Mouse (Mus musculus) heart, embryonic 12.5 days (tissue): ENCODE results near the gene Sprr1b. TPM values are rescaled to one million over a fixed set of nuclear protein-coding genes. Genes with fewer than 3 reads are reported as not detected.

Experiments
- ATAC-seq: fragments of 200-750 bp; cut with Nextera tagmentation; 2 replicates; pipeline ENCODE4 v1.8.0; 2017; ENCODE audit warnings: moderate TSS enrichment, moderate library complexity; ENCODE audit not compliant: insufficient number of reproducible peaks, low FRiP score
- H3K27ac ChIP-seq: fragments of 300-500 bp; sonication (generic); 2 replicates; pipeline ENCODE4 v1.5.1; 2016; ENCODE audit warnings: mild to moderate bottlenecking, moderate library complexity; ENCODE audit not compliant: poor library complexity, severe bottlenecking
- H3K27me3 ChIP-seq: fragments of 300-500 bp; sonication (generic); replicated peaks from 2 replicates; pipeline ENCODE4 v1.6.1; 2016; ENCODE audit warnings: mild to moderate bottlenecking, moderate library complexity
- H3K36me3 ChIP-seq: fragments of 300-500 bp; sonication (generic); 2 replicates; pipeline ENCODE4 v1.6.1; 2016; ENCODE audit warnings: mild to moderate bottlenecking, moderate library complexity
- H3K4me1 ChIP-seq: fragments of 300-500 bp; sonication (generic); replicated peaks from 2 replicates; pipeline ENCODE4 v1.6.1; 2016; ENCODE audit warnings: mild to moderate bottlenecking
- H3K4me2 ChIP-seq: fragments of 300-500 bp; sonication (generic); 2 replicates; pipeline ENCODE4 v1.6.1; 2016; ENCODE audit warnings: mild to moderate bottlenecking, moderate library complexity
- H3K4me3 ChIP-seq: fragments of 300-500 bp; sonication (generic); 2 replicates; pipeline ENCODE4 v1.5.1; 2016; ENCODE audit warnings: mild to moderate bottlenecking
- H3K9ac ChIP-seq: fragments of 300-500 bp; sonication (generic); 2 replicates; pipeline ENCODE4 v1.6.1; 2016; ENCODE audit warnings: mild to moderate bottlenecking, moderate library complexity
- H3K9me3 ChIP-seq: fragments of 300-500 bp; sonication (generic); replicated peaks from 2 replicates; pipeline ENCODE4 v1.6.1; 2016; ENCODE audit warnings: mild to moderate bottlenecking, moderate library complexity
- WGBS: fragments of 180-500 bp; shearing (Covaris S2); methylation state at CpG from one replicate; pipeline ENCODE4 v1.1.7; 2016; 5-methylcytosine and 5-hydroxymethylcytosine counted together
- polyA plus RNA-seq: library from polyadenylated mRNA; unstranded; fragments of >200 nt; fragmentation: Nextera tagmentation; extraction: Ambion mirVana; gene quantifications from 2 replicates; pipeline ENCODE4 v1.2.1, GENCODE M21; 2016

Sprr1b gene
- polyA plus RNA-seq, 1 experiment from 2014 or later = not detected

DNA sequence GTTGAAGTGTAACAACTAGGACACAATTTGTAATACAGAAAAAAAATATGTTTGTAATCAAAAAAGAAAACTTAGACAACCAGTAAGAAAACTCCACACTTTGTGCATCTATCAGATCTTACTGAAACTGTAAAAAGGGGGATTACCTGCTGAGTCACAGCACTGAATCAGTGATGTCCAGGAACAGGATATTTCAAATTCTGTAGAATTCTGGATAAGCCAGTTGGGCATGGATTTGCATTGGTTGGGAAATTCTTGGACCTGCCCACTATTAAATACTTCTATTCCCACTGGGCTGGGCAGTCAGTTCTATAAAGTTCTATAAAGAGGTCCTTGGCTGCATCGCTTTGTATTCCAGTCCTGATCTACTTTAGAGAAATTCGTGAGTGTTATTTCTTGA is 20.8 kb downstream of the Sprr1b start, which contains the start of gene Sprr2j-ps:
Sprr2j-ps (plus strand) TSS at position 301 of the 400 bp plus-strand sequence.
- no peak within 1 kb of the TSS for H3K27ac ChIP-seq
- H3K9me3 ChIP-seq = no peaks in the 10 kb centered on the region
- H3K4me2 ChIP-seq = no peak within 1 kb of the TSS
- no peak for ATAC-seq
- no peaks in the 10 kb centered on the region for H3K27me3 ChIP-seq
- H3K36me3 ChIP-seq = no peaks in the 10 kb centered on the region
- H3K4me3 ChIP-seq = no peak within 1 kb of the TSS
- 83% methylated on average over 2 of the region's 2 CpGs for WGBS
- H3K4me1 ChIP-seq = no peaks in the 10 kb centered on the region
- no peak within 1 kb of the TSS for H3K9ac ChIP-seq

- H3K9ac ChIP-seq = no peak within 1 kb of the TSS
- H3K4me1 ChIP-seq = no peaks in the 10 kb centered on the region
- H3K27ac ChIP-seq = no peak within 1 kb of the TSS
- H3K9me3 ChIP-seq = no peaks in the 10 kb centered on the region
- no peaks in the 10 kb centered on the region for H3K36me3 ChIP-seq
- no peak within 1 kb of the TSS for H3K4me2 ChIP-seq
- no peak for ATAC-seq
- H3K27me3 ChIP-seq = no peaks in the 10 kb centered on the region
- 76% methylated on average over 2 of the region's 2 CpGs for WGBS
- H3K4me3 ChIP-seq = no peak within 1 kb of the TSS
Observed at GRCm38 (mm10) chr3:92407691-92408090, 30.9 kb downstream of the Sprr1b start, which contains the start of gene Sprr2i. TSS of gene Sprr2i (plus strand) at chr3:92407991.

DNA sequence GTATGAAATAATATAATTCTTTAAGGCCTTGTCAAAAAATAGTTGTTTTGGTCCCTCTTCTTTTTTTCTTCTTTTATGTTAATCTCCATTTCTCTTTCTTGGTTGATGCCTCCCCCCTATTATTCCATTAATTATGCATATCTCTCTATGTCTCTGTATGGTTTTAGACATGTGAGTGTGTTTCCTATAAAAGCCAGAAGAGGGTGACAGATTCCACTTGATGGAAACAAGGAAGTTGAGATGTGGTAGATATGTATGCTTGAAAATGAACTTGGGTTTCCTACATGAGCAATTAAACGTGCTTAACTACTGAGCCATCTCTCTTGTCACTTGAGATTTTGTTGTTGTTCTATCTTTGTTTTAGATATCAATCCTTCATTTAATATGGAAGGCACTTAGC is 44.3 kb downstream of the Sprr1b start:
- Histone ChIP-seq H3K4me1 (no peaks in the 10 kb centered on the region), H3K9ac (no peak overlapping the region), H3K4me3 (no peak overlapping the region), H3K9me3 (no peaks in the 10 kb centered on the region), H3K36me3 (no peaks in the 10 kb centered on the region), H3K27ac (no peak overlapping the region), H3K27me3 (no peaks in the 10 kb centered on the region), H3K4me2 (no peak overlapping the region)
- no peak for ATAC-seq
- 43% methylated on average over 1 of the region's 1 CpGs for WGBS

Other genes with a start within 250 kb of the Sprr1b start
- not detected in 2 replicates for gene Sprr2a1, start 223.0 kb downstream of the Sprr1b start, polyA plus RNA-seq
- 0.64 and 0.66 TPM in 2 replicates for gene Sprr2a2, start 222.9 kb downstream of the Sprr1b start, polyA plus RNA-seq
- gene Sprr2a3, start 153.4 kb downstream of the Sprr1b start, polyA plus RNA-seq = not detected in 2 replicates
- gene Sprr2b, start 122.2 kb downstream of the Sprr1b start, polyA plus RNA-seq = not detected in 2 replicates
- not detected in 2 replicates for gene Sprr2d, start 99.6 kb downstream of the Sprr1b start, polyA plus RNA-seq
- gene Sprr2e, start 86.6 kb downstream of the Sprr1b start, polyA plus RNA-seq = not detected in 2 replicates
- 0.51 TPM in 1 of 2 replicates, not detected in the other for gene Sprr2f, start 73.6 kb downstream of the Sprr1b start, polyA plus RNA-seq
- 0.26 TPM in 1 of 2 replicates, not detected in the other for gene Sprr2h, start 53.1 kb downstream of the Sprr1b start, polyA plus RNA-seq
- gene Sprr2i, start 30.8 kb downstream of the Sprr1b start, polyA plus RNA-seq = not detected in 2 replicates
- gene Sprr2j-ps, start 20.7 kb downstream of the Sprr1b start, polyA plus RNA-seq = not detected in 2 replicates
- 6.1 and 9.4 TPM in 2 replicates for gene Gm9774, start 9.4 kb downstream of the Sprr1b start, polyA plus RNA-seq
- gene Sprr2k, start 6.2 kb downstream of the Sprr1b start, polyA plus RNA-seq = not detected in 2 replicates
- not detected in 2 replicates for gene Sprr3, start 19.9 kb upstream of the Sprr1b start, polyA plus RNA-seq
- gene Sprr1a, start 47.1 kb upstream of the Sprr1b start, polyA plus RNA-seq = 0.24 and 0.37 TPM in 2 replicates
- not detected in 2 replicates for gene Sprr4, start 61.7 kb upstream of the Sprr1b start, polyA plus RNA-seq
- not detected in 2 replicates for gene 2310046K23Rik, start 95.7 kb upstream of the Sprr1b start, polyA plus RNA-seq
- gene Ivl, start 134.9 kb upstream of the Sprr1b start, polyA plus RNA-seq = not detected in 2 replicates
- gene Smcp, start 150.2 kb upstream of the Sprr1b start, polyA plus RNA-seq = not detected in 2 replicates
- gene 2210017I01Rik, start 168.7 kb upstream of the Sprr1b start, polyA plus RNA-seq = not detected in 2 replicates
- gene Lce6a, start 182.9 kb upstream of the Sprr1b start, polyA plus RNA-seq = not detected in 2 replicates
- gene Lce1a1, start 209.5 kb upstream of the Sprr1b start, polyA plus RNA-seq = not detected in 2 replicates
- not detected in 2 replicates for gene Lce1b, start 218.1 kb upstream of the Sprr1b start, polyA plus RNA-seq
- gene Lce1a2, start 231.5 kb upstream of the Sprr1b start, polyA plus RNA-seq = not detected in 2 replicates
- not detected in 2 replicates for gene Lce1c, start 240.5 kb upstream of the Sprr1b start, polyA plus RNA-seq
- gene Lce1d, start 248.4 kb upstream of the Sprr1b start, polyA plus RNA-seq = not detected in 2 replicates